Mouse (Mus musculus): ENCODE results near the gene Efhd1. TPM values are rescaled to one million over a fixed set of nuclear protein-coding genes. Genes with fewer than 3 reads are reported as not detected.

Gene Efhd1
- total RNA-seq, 1 experiment from 2014 or later: not detected

Other genes starting within 250 kb of the Efhd1 start
- gene Alppl2, start 174.4 kb upstream of the Efhd1 start, total RNA-seq (2017): not detected in 2 replicates
- not detected in 2 replicates for gene Alpi, start 162.8 kb upstream of the Efhd1 start, total RNA-seq (2017)
- not detected in 2 replicates for gene Akp3, start 139.4 kb upstream of the Efhd1 start, total RNA-seq (2017)
- not detected in 2 replicates for gene Ecel1, start 107.8 kb upstream of the Efhd1 start, total RNA-seq (2017)
- gene Prss56, start 81.0 kb upstream of the Efhd1 start, total RNA-seq (2017): not detected in 2 replicates
- not detected in 2 replicates for gene Chrnd, start 73.8 kb upstream of the Efhd1 start, total RNA-seq (2017)
- not detected in 2 replicates for gene Chrng, start 59.7 kb upstream of the Efhd1 start, total RNA-seq (2017)
- 147 and 157 TPM in 2 replicates for gene Eif4e2, start 50.4 kb upstream of the Efhd1 start, total RNA-seq (2017)
- 134 and 174 TPM in 2 replicates for gene Gigyf2, start 62.6 kb downstream of the Efhd1 start, total RNA-seq (2017)
- not detected in 2 replicates for gene Kcnj13, start 130.4 kb downstream of the Efhd1 start, total RNA-seq (2017)
- not detected in 2 replicates for gene Snorc, start 205.9 kb downstream of the Efhd1 start, total RNA-seq (2017)
- gene Neu2, start 245.5 kb downstream of the Efhd1 start, total RNA-seq (2017): not detected in 2 replicates

Measured in common myeloid progenitor, adult 5-6 weeks (primary cell).